Mouse (Mus musculus) CH12.LX (cell line): ENCODE measurements around the gene Itga9. TPM values are rescaled to one million over a fixed set of nuclear protein-coding genes. Genes with fewer than 3 reads are reported as not detected.

Source experiments
- DNase-seq: peaks from one replicate; pipeline ENCODE4 v3.0.0-alpha.2; 2013; ENCODE audit errors: extremely low read depth
- H3K27ac ChIP-seq: 2 replicates; pipeline ENCODE4 v1.5.1; 2012; ENCODE audit warnings: low read depth, mild to moderate bottlenecking, control low read depth, moderate library complexity; ENCODE audit not compliant: insufficient read depth
- H3K27me3 ChIP-seq: replicated peaks from 2 replicates; pipeline ENCODE3; 2012; ENCODE audit warnings: inconsistent platforms
- H3K36me3 ChIP-seq, 2 experiments: replicated peaks in 1 of 2; 2 replicates each; pipeline versions ENCODE3 to v1.6.1; 2012; ENCODE audit warnings: inconsistent platforms in 1 of 2, low read length in 1 of 2, mild to moderate bottlenecking in 1 of 2, mixed read lengths in 1 of 2, moderate library complexity in 1 of 2; ENCODE audit not compliant: control insufficient read depth in 1 of 2, insufficient read depth in 1 of 2
- H3K4me1 ChIP-seq, 2 experiments: 2 replicates each; pipeline ENCODE4 v1.6.1; 2012; ENCODE audit warnings: inconsistent platforms in 1 of 2, moderate library complexity in 1 of 2; ENCODE audit not compliant: insufficient read depth in 2 of 2, control insufficient read depth in 1 of 2
- H3K4me2 ChIP-seq: 2 replicates; pipeline ENCODE4 v1.6.1; 2012; ENCODE audit warnings: low read depth, mild to moderate bottlenecking, control low read depth; ENCODE audit not compliant: poor library complexity, insufficient read depth, severe bottlenecking
- H3K4me3 ChIP-seq, 3 experiments: fragments of 150-350 bp in 1 of 3; sonication (generic) in 1 of 3; replicated peaks in 1 of 3; 2 replicates each; pipeline versions ENCODE3 to v1.5.1; 2011 to 2012; ENCODE audit warnings: low read depth in 2 of 3, low read length in 2 of 3, mild to moderate bottlenecking in 2 of 3, moderate library complexity in 2 of 3, control low read depth in 1 of 3, improper control_type of control experiment in 1 of 3, inconsistent platforms in 1 of 3, mixed read lengths in 1 of 3; ENCODE audit not compliant: poor library complexity in 1 of 3
- H3K79me2 ChIP-seq: replicated peaks from 2 replicates; pipeline ENCODE4 v1.6.1; 2012; ENCODE audit warnings: mild to moderate bottlenecking, moderate library complexity; ENCODE audit not compliant: control insufficient read depth, poor library complexity, insufficient read depth, severe bottlenecking; ENCODE audit errors: extremely low read depth
- H3K9ac ChIP-seq: 2 replicates; pipeline ENCODE4 v1.6.1; 2012; ENCODE audit warnings: low read depth, mild to moderate bottlenecking, control low read depth, moderate library complexity; ENCODE audit not compliant: insufficient read depth
- H3K9me3 ChIP-seq: replicated peaks from 2 replicates; pipeline ENCODE3; 2012; ENCODE audit warnings: low read length, inconsistent platforms, mixed read lengths
- E2F4 ChIP-seq: IDR thresholded peaks from 2 replicates; pipeline ENCODE4 v1.6.1; 2011; ENCODE audit warnings: low read depth, low read length, improper control_type of control experiment; ENCODE audit not compliant: insufficient replicate concordance
- GABPA ChIP-seq: IDR thresholded peaks from 2 replicates; pipeline ENCODE4 v1.6.1; 2012; ENCODE audit warnings: low read depth, low read length, improper control_type of control experiment, inconsistent platforms; ENCODE audit not compliant: insufficient replicate concordance
- HCFC1 ChIP-seq: IDR thresholded peaks from 2 replicates; pipeline ENCODE4 v1.6.1; 2012; ENCODE audit warnings: low read depth, mild to moderate bottlenecking, inconsistent platforms, low read length, improper control_type of control experiment
- JUN ChIP-seq: IDR thresholded peaks from 2 replicates; pipeline ENCODE4 v1.6.1; 2011; ENCODE audit warnings: low read depth, mild to moderate bottlenecking, low read length, improper control_type of control experiment, moderate library complexity; ENCODE audit not compliant: insufficient read depth
- MAFK ChIP-seq: IDR thresholded peaks from 2 replicates; pipeline ENCODE4 v1.6.1; 2011; ENCODE audit warnings: low read length, improper control_type of control experiment; ENCODE audit not compliant: insufficient replicate concordance
- MAX ChIP-seq: IDR thresholded peaks from 2 replicates; pipeline ENCODE4 v1.6.1; 2011; ENCODE audit warnings: low read length, improper control_type of control experiment
- MAZ ChIP-seq: IDR thresholded peaks from 2 replicates; pipeline ENCODE4 v1.6.1; 2012; ENCODE audit warnings: low read depth, mild to moderate bottlenecking, inconsistent platforms, low read length, improper control_type of control experiment, moderate library complexity
- MXI1 ChIP-seq: IDR thresholded peaks from 2 replicates; pipeline ENCODE4 v1.6.1; 2011; ENCODE audit warnings: mild to moderate bottlenecking, low read depth, low read length, improper control_type of control experiment
- MYC ChIP-seq: IDR thresholded peaks from 2 replicates; pipeline ENCODE4 v1.6.1; 2011; ENCODE audit warnings: low read depth, mild to moderate bottlenecking, improper control_type of control experiment, low read length
- NELFE ChIP-seq: IDR thresholded peaks from 2 replicates; pipeline ENCODE4 v1.6.1; 2011; ENCODE audit warnings: low read depth, low read length, improper control_type of control experiment
- PAX5 ChIP-seq: IDR thresholded peaks from 2 replicates; pipeline ENCODE4 v1.6.1; 2012; ENCODE audit warnings: low read length, inconsistent platforms, mixed read lengths
- RCOR1 ChIP-seq: conservative IDR thresholded peaks from 2 replicates; pipeline ENCODE4 v1.6.1; 2012; ENCODE audit warnings: low read depth, mild to moderate bottlenecking, inconsistent platforms, low read length, improper control_type of control experiment
- SMC3 ChIP-seq: IDR thresholded peaks from 2 replicates; pipeline ENCODE4 v1.6.1; 2011; ENCODE audit warnings: low read depth, low read length, improper control_type of control experiment
- TBP ChIP-seq: conservative IDR thresholded peaks from 2 replicates; pipeline ENCODE4 v1.6.1; 2011; ENCODE audit warnings: low read depth, low read length, improper control_type of control experiment
- TCF12 ChIP-seq: IDR thresholded peaks from 2 replicates; pipeline ENCODE4 v1.6.1; 2014; ENCODE audit warnings: low read depth, mild to moderate bottlenecking, inconsistent platforms, low read length, improper control_type of control experiment
- UBTF ChIP-seq: IDR thresholded peaks from 2 replicates; pipeline ENCODE4 v1.6.1; 2012; ENCODE audit warnings: low read depth, mild to moderate bottlenecking, inconsistent platforms, low read length, improper control_type of control experiment, moderate library complexity
- USF1 ChIP-seq: IDR thresholded peaks from 2 replicates; pipeline ENCODE4 v1.6.1; 2014; ENCODE audit warnings: low read depth, mild to moderate bottlenecking, inconsistent platforms, low read length, improper control_type of control experiment
- ZNF384 ChIP-seq: IDR thresholded peaks from 2 replicates; pipeline ENCODE4 v1.6.1; 2012; ENCODE audit warnings: low read depth, low read length, improper control_type of control experiment, inconsistent platforms
- dilution Hi-C: fragments of 300-500 bp; cut with MboI; formaldehyde crosslinking; loops from 2 replicates; pipeline ENCODE4 v1.14.3; 2020; ENCODE audit warnings: low sequenced_read_pairs; ENCODE audit not compliant: extremely low pct_unique_long_range_greater_than_20kb, extremely low pct_ligation_motif_present
- in situ Hi-C: fragments of 300-500 bp; cut with MboI; formaldehyde crosslinking; loops from 3 replicates; pipeline ENCODE4 v1.14.3; 2019; ENCODE audit warnings: low sequenced_read_pairs, low pct_ligation_motif_present, low pct_unique_long_range_greater_than_20kb, mixed read lengths
- polyA plus RNA-seq: library from polyadenylated mRNA; unstranded; fragments of >175 nt; gene quantifications from 2 replicates; pipeline ENCODE4 v1.2.1, GENCODE M21; 2012; ENCODE audit warnings: low read depth; ENCODE audit not compliant: insufficient read length
- total RNA-seq, 2 experiments: library from RNA; depleted of rRNA; stranded (reverse); fragments of 300-350 nt in 1 of 2; fragments of >200 nt in 1 of 2; gene quantifications; 2 replicates each; pipeline ENCODE4 v1.2.3; 2012 to 2014

The Itga9 gene
- total and polyA plus RNA-seq, 3 experiments, result 0.19 TPM; not detected in 2

DNA sequence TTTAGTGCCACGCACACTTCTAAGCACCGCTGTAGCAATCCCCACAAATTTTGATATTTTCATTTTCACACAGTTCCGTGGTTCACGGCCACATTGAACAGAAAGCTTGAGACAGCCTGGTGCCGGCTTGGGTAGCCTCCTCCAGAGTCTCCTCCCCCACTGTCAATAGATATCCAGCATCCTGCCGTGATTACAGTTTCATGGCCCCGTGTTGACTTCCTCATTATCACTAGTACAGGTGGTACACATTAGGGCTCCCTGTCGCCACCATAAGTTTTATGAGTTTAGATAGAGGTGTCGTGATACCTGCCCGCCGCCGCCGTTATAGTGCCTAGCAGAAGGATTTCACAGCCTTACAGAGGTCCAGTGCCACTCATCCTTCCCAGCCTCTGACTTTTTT lies 328.6 kb downstream of the Itga9 start:
- Histone ChIP-seq H3K27ac (no peak overlapping the region), H3K9ac (no peak overlapping the region), H3K4me1 (no peaks in the 10 kb centered on the region), H3K79me2 (no peaks in the 10 kb centered on the region), H3K4me3 (no peak overlapping the region), H3K4me2 (no peak overlapping the region), H3K9me3 (no peaks in the 10 kb centered on the region), H3K27me3 (peaks cover 32% of the 10 kb centered on the region), H3K36me3 (no peaks in the 10 kb centered on the region)
- in situ Hi-C loops (no loop called here), dilution Hi-C loops (no loop called here)
- no peak for TF ChIP-seq MXI1
- no peak for TF ChIP-seq TBP
- no peak for TF ChIP-seq PAX5
- TF ChIP-seq MAFK, result no peak
- TF ChIP-seq E2F4, result no peak
- no peak for TF ChIP-seq JUN
- no peak for TF ChIP-seq RCOR1
- TF ChIP-seq TCF12, result no peak
- TF ChIP-seq HCFC1, result no peak
- DNase-seq, result no peak

- in situ Hi-C loops, result no loop called here
- H3K9ac ChIP-seq, result no peak overlapping the region
These were observed 329.6 kb downstream of the Itga9 start for GRCm38 (mm10) chr9:118936071-118936470.

DNA sequence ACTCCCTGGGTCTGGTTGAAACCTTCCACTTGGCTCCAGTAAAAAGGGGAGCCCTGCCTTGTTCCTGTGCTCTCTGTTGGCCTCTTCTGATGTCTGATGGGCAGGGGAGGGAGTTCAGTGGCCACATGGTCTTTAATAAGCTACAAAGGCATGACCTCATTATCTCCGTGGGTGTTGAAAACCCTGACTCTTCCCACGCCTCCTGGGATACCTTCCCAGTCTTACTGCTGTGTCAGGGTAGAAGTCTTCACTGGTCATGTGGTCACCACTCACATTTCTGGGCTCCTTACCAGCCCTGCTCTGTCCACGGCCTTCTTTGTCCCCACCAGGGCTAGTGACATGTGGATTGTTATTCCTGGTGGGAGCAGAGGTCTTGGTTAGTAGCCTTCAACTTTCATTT lies 331.0 kb downstream of the Itga9 start:
- no peaks in the 10 kb centered on the region for H3K4me1 ChIP-seq
- DNase-seq, result no peak
- dilution Hi-C loops (no loop called here), in situ Hi-C loops (no loop called here)
- H3K36me3 ChIP-seq, result no peaks in the 10 kb centered on the region
- peaks cover 17% of the 10 kb centered on the region for H3K27me3 ChIP-seq
- H3K9ac ChIP-seq, result no peak overlapping the region
- no peak overlapping the region for H3K4me2 ChIP-seq
- no peaks in the 10 kb centered on the region for H3K9me3 ChIP-seq
- no peaks in the 10 kb centered on the region for H3K79me2 ChIP-seq
- no peak overlapping the region for H3K4me3 ChIP-seq
- no peak overlapping the region for H3K27ac ChIP-seq
- TF ChIP-seq MAZ, result no peak
- TF ChIP-seq JUN, result no peak
- TF ChIP-seq MAX, result no peak

More at GRCm38 (mm10) chr9:118936071-118936470, 329.6 kb downstream of the Itga9 start:
- no peak for TF ChIP-seq SMC3
- no peak for TF ChIP-seq GABPA
- no peak for TF ChIP-seq NELFE
- no peak for TF ChIP-seq ZNF384
- TF ChIP-seq TBP, result no peak
- no peak for TF ChIP-seq MXI1
- no peak for TF ChIP-seq MYC
- TF ChIP-seq UBTF, result no peak
- no peak for TF ChIP-seq TCF12
- no peak for TF ChIP-seq USF1
- H3K4me2 ChIP-seq, result no peak overlapping the region
- H3K27me3 ChIP-seq, result peaks cover 25% of the 10 kb centered on the region
- no peak overlapping the region for H3K4me3 ChIP-seq
- H3K36me3 ChIP-seq, result no peaks in the 10 kb centered on the region
- DNase-seq, result no peak
- no peaks in the 10 kb centered on the region for H3K4me1 ChIP-seq
- dilution Hi-C loops, result no loop called here
- H3K79me2 ChIP-seq, result no peaks in the 10 kb centered on the region
- no peak overlapping the region for H3K27ac ChIP-seq
- H3K9me3 ChIP-seq, result no peaks in the 10 kb centered on the region
